Mouse (Mus musculus) gastrocnemius, postnatal 14 days (tissue): ENCODE data around the gene Gpnmb. TPM values are rescaled to one million over a fixed set of nuclear protein-coding genes. Genes with fewer than 3 reads are reported as not detected.

Source experiments
- DNase-seq: peaks from one replicate; pipeline ENCODE4 v3.0.0; 2021; ENCODE audit warnings: mixed read lengths
- intact Hi-C: fragments of 180-260 bp; cut with DNase I; formaldehyde crosslinking; loops from one replicate; pipeline ENCODE4 v1.15.1; 2025; ENCODE audit warnings: low total_unique reads
- total RNA-seq, 2 experiments: library from RNA; stranded (reverse); gene quantifications; 2 replicates each; pipeline ENCODE4 v1.2.3; 2021

Gene Gpnmb
- total RNA-seq, 2 experiments from 2014 or later = 0.78 to 1.2 TPM

DNA sequence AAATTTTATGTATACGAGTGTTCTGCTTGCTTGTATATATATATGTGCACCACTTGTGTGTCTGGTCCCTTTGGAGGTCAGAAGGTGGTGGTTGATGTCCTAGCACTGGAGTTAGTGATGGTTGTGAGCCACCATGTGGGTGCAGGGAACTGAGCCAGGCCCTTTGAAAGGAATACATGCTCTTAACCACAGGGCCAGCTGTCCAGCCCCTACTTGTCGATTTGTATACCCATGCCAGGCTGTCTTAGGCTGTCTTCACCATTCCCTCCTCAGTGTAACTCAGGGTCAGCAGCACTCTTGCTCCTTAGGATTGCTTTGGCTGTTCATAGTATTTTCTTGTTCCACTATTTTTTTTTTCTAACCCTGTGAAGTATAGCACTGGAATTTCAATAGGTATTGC lies 41.5 kb downstream of the Gpnmb start:
- intact Hi-C loops = no loop called here
- DNase-seq = no peak

- intact Hi-C loops = no loop called here
- no peak for DNase-seq
These were observed 43.0 kb downstream of the Gpnmb start for GRCm38 (mm10) chr6:49079313-49079712.

GRCm38 (mm10) chr6:49083008-49083407 lies 46.7 kb downstream of the Gpnmb start:
- no peak for DNase-seq
- intact Hi-C loops = no loop called here

DNA sequence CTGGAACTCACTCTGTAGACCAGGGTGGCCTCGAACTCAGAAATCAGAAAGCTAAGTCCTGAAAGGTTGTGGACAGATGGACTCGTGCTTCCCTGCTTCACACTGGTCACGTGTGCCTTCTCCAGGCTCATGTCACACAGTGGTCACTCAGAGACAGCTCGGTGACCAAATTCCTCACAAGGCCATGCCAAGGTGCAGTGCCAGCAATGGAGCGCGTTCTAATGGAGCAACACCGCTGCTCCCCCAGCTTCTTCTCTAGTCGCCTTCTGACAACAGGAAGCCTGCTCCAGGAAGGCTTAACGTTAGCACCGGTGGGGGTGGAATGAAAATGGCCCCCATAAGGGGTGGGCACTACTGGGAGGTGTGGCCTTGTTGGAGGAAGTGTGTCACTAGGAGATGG lies 58.6 kb downstream of the Gpnmb start:
- intact Hi-C loops = no loop called here
- no peak for DNase-seq

DNA sequence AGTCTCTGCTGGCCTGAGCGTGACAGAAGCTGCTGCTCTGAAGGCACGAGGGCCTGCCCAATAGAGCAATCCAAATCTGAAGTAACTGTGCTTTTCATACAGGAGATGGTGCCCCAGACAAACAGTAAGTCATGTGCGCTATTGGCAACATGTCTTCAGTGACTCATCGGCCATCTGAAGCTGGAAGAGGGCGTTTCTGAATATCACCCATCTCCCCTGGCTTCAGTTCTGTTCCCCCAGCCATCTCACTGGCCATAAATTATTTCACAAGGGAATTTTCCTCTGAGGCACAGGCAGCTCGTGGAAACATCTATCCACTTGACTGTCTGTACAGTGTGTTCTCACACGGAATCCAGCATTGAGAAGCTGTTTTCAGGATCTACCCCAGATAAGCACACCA lies 60.1 kb downstream of the Gpnmb start:
- DNase-seq = peak; percentile 49
- intact Hi-C loops = no loop called here

DNA sequence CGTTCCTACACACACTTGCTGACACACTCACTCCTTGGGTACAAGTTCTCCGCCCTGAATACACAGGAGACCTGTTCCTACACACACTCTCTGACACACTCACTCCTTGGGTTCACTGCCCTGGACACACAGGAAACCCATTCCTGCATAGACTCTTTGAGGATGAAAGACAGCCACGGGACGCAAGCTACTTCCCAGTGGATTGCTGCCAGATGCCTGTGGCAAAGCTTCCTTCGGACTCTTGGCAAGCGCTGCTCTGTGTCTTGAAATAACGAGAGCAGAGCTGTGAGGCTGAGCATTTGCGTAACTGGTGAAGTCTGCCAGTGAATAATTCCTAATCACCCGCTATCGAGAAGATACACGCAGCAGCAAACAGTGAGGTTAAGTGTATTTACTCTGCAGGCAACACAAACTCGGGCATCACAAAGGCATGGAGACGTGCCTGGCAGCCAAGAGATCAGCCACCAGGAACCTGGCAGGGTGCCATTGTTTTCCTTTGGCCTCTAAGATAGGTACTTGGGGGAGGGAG lies 60.7 kb downstream of the Gpnmb start:
- DNase-seq = peak; percentile 81
- intact Hi-C loops = no loop called here

DNA sequence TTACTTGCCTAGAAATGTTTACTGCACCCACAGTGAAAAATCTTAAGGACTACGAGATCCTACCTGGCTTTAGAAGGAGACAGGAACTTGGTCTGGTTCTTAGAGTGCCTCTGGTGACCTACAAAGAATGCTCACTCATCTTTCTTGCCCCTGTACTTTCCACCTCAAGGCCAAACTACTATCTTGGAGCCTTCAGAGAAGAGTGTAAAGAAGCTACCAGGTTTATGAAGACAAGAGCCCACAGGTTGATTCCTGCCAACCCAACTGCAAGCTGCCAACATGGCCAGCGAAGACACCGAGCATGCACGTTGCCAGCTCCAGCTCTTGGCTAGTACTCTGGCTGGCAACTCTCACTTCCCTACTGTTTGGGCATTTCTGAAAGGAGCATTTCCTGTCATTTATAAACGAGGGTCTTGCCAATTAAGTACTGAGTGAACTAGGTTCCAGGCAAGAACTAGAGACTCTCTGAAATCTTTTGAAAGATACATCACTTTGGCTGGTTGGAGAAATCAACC lies 61.3 kb downstream of the Gpnmb start:
- intact Hi-C loops = no loop called here

DNA sequence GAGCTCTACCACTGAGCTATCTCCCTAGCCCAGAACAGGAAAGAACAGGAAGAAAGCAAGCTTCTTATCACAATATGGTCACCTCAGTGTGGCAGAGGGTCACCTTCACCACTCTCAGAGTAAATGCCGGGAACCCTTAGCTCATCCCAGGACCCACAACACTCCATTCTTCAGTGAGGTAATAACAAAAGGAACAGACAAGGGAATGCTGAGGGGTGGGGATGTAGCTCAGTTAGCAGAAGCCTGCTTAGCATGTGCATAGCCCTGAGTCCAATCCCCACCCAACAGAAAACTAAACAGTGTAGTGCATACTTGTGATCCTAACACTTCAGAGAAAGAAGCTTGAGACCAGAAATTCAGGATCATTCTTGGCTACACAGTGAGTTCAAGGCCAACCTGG lies 62.7 kb downstream of the Gpnmb start:
- DNase-seq = no peak
- intact Hi-C loops = no loop called here

More for the DNA sequence above, 61.3 kb downstream of the Gpnmb start:
- peak; percentile 18 for DNase-seq

DNA sequence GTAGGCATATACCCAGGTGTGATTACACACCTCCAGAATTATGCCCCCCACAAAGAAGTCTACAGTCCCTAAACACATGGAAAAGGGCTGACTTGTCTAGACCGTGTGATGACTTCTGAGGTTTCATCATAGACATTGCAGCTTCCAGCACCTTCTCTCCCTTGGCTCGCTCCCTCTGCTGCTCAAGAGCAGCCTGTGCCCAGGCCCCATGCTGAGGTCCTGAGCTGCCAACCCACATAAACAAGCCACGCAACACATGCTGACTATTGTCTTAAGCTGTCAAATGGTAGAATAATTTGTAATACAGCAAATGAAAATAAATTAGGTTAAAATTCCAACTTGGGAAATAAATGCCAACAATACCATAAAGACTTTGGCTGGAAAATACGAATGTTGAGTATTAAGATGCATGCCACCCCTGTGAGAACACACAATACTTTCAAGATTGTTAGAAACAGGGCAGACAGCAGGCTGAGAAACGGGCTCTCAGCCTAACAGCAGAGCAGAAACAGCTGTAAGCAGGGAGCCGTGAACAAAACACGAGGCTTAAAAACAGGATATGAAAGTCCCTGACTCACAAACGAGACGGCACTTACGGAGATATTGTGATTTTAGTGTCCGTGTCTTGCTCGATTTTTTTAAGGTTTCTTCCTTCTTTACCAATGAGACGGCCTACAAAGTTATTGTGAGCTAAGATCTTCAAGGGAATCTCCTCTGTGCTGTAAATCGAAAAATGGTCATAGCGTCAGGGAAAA lies 70.6 kb downstream of the Gpnmb start:
- no peak for DNase-seq
- intact Hi-C loops = no loop called here

DNA sequence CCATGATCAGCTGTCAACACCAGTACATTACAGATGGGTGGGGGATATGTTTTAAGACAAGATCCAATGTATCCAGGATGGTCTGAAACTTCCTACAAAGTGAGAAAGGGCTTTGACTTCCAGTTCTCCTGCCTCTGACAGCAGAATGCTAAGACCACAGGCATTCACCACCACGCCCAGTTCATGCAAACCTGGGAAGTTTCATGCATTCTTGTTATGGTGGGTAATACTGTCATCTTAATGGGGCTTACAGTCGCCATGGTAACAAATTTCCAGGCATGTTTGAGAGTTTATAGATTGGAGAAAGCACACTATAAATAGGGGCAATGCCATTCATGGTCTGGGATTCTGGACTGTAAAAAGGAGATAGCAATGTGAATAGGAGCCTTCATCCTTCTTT lies 72.8 kb downstream of the Gpnmb start:
- DNase-seq = no peak
- intact Hi-C loops = no loop called here

DNA sequence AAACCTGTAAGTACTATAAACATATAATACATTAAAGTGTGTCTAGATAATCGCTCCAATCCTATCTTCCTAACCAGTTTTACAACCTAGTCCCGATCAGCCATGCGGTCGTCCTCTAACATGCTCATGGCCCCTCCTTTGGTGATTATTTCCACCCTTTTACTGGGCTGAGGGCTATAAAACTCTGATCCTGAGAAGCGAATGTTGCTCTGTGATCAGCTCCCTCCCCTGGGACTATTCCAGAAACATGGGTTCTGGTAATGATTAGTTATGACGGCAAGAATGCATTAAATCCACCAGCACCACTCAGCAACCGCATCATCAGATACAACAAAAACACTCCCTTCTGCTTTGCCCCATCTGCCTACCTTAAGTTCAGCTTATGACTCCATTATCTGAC lies 77.5 kb downstream of the Gpnmb start:
- intact Hi-C loops = no loop called here
- no peak for DNase-seq

- DNase-seq = no peak
- intact Hi-C loops = no loop called here
These were observed 78.1 kb downstream of the Gpnmb start for GRCm38 (mm10) chr6:49114457-49114856.

GRCm38 (mm10) chr6:49115550-49115949 lies 79.2 kb downstream of the Gpnmb start:
- DNase-seq = no peak
- intact Hi-C loops = no loop called here

- intact Hi-C loops = no loop called here
- no peak for DNase-seq
These were observed 79.9 kb downstream of the Gpnmb start for GRCm38 (mm10) chr6:49116241-49116640.

DNA sequence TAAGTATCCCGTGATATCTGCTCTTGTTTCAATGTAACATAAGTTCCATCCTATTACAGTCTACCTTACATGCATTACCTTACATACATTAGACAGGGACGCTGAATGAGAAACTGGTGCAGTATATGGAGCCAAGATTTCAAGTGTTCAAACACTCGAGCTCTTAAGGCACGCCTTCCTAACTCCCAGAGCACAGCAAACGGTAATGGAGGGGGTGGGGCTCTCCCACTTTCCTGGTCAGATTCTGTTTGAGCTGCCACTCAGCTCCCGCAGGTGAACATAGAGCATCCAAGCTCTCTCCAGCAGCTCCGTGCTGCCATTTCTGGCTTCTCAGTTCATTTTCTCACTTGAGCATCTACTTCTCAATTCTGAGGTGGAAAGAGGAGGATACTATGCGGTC lies 82.1 kb downstream of the Gpnmb start:
- intact Hi-C loops = no loop called here

GRCm38 (mm10) chr6:49119462-49120135 lies 83.3 kb downstream of the Gpnmb start:
- no peak for DNase-seq

More for the DNA sequence above, 82.1 kb downstream of the Gpnmb start:
- no peak for DNase-seq

DNA sequence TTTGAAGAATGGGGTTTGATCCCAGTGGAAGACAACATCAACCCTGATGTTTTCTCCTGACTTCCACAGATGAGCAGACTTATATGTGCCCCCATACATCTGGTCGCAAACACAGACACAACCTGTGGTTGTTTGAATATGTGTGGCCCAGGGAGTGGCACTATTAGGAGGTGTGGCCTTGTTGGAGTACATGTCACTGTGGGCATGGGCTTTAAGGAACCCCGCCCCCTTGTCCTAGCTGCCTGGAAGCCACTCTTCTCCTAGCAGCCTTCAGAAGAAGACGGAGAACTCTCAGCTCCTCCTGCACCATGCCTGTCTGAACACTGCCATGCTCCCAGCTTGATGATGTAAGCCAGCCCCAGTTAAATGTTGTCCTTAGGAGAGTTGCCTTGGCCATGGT lies 84.0 kb downstream of the Gpnmb start:
- intact Hi-C loops = no loop called here
- no peak for DNase-seq

More at GRCm38 (mm10) chr6:49119462-49120135, 83.3 kb downstream of the Gpnmb start:
- intact Hi-C loops = no loop called here
